Mouse (Mus musculus) limb, embryonic 12.5 days (tissue): ENCODE results near the gene Hrk. TPM values are rescaled to one million over a fixed set of nuclear protein-coding genes. Genes with fewer than 3 reads are reported as not detected.

ENCODE experiments used
- ATAC-seq: fragments of 200-750 bp; cut with Nextera tagmentation; 2 replicates; pipeline ENCODE4 v1.8.0; 2017; ENCODE audit warnings: low read depth, moderate TSS enrichment; ENCODE audit not compliant: insufficient number of reproducible peaks, insufficient read depth, low FRiP score, low TSS enrichment
- H3K27ac ChIP-seq: fragments of 300-500 bp; sonication (generic); 2 replicates; pipeline ENCODE4 v1.5.1; 2016; ENCODE audit warnings: mild to moderate bottlenecking, moderate library complexity
- H3K27me3 ChIP-seq: fragments of 300-500 bp; sonication (generic); 2 replicates; pipeline ENCODE4 v1.6.1; 2016; ENCODE audit warnings: mild to moderate bottlenecking, moderate library complexity
- H3K36me3 ChIP-seq: fragments of 300-500 bp; sonication (generic); 2 replicates; pipeline ENCODE4 v1.6.1; 2016; ENCODE audit warnings: mild to moderate bottlenecking, moderate library complexity
- H3K4me1 ChIP-seq: fragments of 300-500 bp; sonication (generic); replicated peaks from 2 replicates; pipeline ENCODE4 v1.6.1; 2016
- H3K4me2 ChIP-seq: fragments of 300-500 bp; sonication (generic); 2 replicates; pipeline ENCODE4 v1.6.1; 2016; ENCODE audit warnings: mild to moderate bottlenecking, moderate library complexity
- H3K4me3 ChIP-seq: fragments of 300-500 bp; sonication (generic); replicated peaks from 2 replicates; pipeline ENCODE4 v1.5.1; 2016; ENCODE audit warnings: mild to moderate bottlenecking
- H3K9ac ChIP-seq: fragments of 300-500 bp; sonication (generic); replicated peaks from 2 replicates; pipeline ENCODE4 v1.6.1; 2016; ENCODE audit warnings: mild to moderate bottlenecking, moderate library complexity
- H3K9me3 ChIP-seq: fragments of 300-500 bp; sonication (generic); 2 replicates; pipeline ENCODE4 v1.6.1; 2016; ENCODE audit warnings: mild to moderate bottlenecking, moderate library complexity
- WGBS: fragments of 180-500 bp; shearing (Covaris S2); methylation state at CpG from one replicate; pipeline ENCODE4 v1.1.7; 2016; 5-methylcytosine and 5-hydroxymethylcytosine counted together
- polyA plus RNA-seq: library from polyadenylated mRNA; unstranded; fragments of >200 nt; fragmentation: Nextera tagmentation; extraction: Ambion mirVana; gene quantifications from 2 replicates; pipeline ENCODE4 v1.2.1, GENCODE M21; 2016

The Hrk gene
- polyA plus RNA-seq, 1 experiment from 2014 or later: 0.13 TPM

DNA sequence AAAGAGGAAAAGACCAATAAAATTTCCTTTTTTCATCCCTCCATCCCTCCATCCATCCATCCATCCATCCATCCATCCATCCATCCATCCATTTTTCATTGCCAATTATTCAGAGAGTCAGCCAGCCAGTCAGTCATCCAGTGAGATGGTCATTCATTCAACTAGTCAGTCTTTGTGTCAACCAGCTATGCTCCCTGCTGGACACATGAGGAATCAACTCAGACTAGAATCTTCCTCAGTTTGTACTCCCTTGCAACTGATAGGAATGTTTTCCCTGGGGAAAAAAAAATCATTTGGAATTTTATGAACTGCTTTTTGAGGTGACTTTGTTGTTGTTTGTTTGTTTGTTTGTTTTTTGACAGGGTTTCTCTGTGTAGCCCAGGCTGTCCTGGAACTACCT, 1.0 kb downstream of the Hrk start:
- Histone ChIP-seq H3K27ac (no peak overlapping the region), H3K27me3 (peaks cover 96% of the 10 kb centered on the region), H3K4me1 (peaks cover 9% of the 10 kb centered on the region), H3K9ac (no peak overlapping the region), H3K4me2 (no peak overlapping the region), H3K4me3 (no peak overlapping the region), H3K9me3 (no peaks in the 10 kb centered on the region), H3K36me3 (no peaks in the 10 kb centered on the region)
- ATAC-seq: no peak

DNA sequence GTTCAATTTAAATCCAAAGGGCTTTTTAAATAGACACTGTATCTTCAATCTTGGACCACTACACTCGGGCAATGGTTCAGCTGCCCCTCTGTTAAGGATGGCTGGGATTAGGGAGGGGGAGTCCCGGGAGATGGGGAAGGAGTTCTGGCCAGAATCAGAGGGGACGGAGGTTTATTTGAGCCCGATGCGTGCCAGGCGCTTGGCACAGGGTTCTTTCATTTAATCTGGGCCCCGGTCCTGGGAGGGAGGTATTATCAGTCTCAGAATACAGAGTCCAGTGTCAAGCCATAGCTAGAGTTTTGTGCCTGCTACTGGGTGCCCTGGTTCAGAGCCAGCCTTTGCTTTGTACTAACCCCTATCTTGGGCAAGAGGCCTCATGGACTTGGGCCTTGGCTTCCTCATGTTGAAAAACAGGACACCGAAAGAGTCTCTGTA, 3.1 kb downstream of the Hrk start:
- H3K4me1 ChIP-seq: peaks cover 26% of the 10 kb centered on the region
- no peaks in the 10 kb centered on the region for H3K9me3 ChIP-seq
- H3K27ac ChIP-seq: no peak overlapping the region
- ATAC-seq: no peak
- H3K36me3 ChIP-seq: no peaks in the 10 kb centered on the region
- no peak overlapping the region for H3K4me2 ChIP-seq
- no peak overlapping the region for H3K4me3 ChIP-seq
- H3K27me3 ChIP-seq: peaks cover 96% of the 10 kb centered on the region
- no peak overlapping the region for H3K9ac ChIP-seq
- 66% methylated on average over 8 of the region's 8 CpGs for WGBS

DNA sequence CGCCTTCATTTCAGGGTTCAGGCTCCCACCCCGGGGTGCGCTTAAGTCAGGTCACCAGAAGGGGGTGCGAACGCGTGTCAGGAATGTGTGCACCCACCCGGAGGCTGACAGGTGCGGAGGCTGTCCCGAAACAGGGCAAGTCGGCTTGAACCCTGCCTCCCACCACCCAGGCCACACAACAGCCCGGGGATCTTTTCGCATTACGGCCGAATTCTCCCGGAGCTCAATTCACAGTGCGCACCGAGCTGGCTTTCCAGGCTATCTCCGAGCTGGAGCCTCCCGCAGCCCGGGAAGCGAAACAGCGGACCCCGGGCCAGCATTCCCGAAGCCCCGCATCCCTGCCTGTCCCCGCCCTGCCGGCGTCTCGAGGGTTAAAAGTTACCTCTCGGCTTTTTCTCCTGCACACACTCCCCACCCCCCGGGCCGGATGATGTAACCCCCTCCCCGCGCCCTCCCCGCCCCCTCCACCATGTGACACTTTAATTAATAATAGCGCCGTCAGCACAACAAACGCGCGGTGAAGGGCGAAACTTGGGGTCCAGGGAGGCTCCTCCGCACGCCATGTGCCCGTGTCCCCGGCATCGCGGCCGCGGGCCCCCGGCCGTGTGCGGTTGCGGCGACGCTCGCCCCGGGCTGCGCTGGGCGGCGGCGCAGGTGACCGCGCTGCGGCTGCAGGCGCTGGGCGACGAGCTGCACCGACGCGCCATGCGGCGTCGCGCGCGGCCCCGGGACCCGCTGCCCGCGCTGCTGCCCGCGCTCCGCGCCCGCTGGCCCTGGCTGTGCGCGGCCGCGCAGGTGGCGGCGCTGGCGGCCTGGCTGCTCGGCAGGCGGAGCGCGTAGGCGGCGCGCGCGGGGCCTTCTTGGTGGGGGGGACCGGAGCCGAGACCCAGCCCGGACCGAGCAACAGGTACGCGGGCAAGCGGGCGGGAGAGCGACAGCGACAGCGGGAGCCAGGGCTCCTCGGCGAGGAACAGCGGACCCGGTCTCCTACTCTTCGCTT, 5.1 kb downstream of the Hrk start:
- Histone ChIP-seq H3K36me3 (no peaks in the 10 kb centered on the region), H3K27ac (no peak overlapping the region), H3K27me3 (peaks cover 97% of the 10 kb centered on the region), H3K4me2 (peak overlapping the region; percentile 95), H3K4me1 (peaks cover 32% of the 10 kb centered on the region), H3K9me3 (no peaks in the 10 kb centered on the region), H3K4me3 (peak overlapping the region; percentile 50), H3K9ac (peak overlapping the region; percentile 47)
- WGBS: under 1% methylated on average over 104 of the region's 117 CpGs
- 0 out of 2 replicates have a peak, but pooled peaks have one; percentile 40 for ATAC-seq

DNA sequence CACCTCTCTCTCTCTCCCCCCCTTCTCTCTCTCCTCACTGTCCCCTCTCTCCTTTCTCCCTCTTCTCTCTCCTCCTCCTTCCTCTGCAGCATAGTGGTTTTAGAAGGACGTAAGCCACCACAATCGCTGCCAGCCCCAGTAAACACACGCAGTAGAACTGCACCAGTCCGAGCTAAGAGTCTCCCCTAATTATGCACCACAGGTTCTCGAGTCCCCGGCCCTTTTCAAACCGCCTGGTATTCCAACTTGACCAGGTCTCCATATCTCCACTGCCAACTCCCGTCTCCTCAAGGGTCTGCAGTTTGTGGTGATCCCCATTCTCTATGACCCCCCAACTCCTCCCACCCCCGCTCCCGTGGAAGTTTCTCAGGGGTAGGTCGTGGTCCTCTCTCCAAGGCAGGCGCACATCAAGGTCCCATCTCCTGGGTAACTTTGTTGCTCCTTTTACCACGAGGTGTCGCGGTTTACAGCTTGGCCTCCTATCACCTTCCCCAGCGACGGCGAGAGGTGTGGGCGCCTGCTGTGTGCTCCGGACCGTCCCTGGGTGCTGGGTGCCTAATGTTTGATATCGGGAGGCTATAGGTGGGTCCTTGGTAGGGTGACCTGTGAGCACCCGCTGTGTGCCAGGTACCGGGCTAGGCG, 6.6 kb downstream of the Hrk start:
- Histone ChIP-seq H3K9me3 (peaks cover 8% of the 10 kb centered on the region), H3K36me3 (no peaks in the 10 kb centered on the region), H3K4me3 (peak overlapping the region; percentile 35), H3K27ac (no peak overlapping the region), H3K4me1 (peaks cover 36% of the 10 kb centered on the region), H3K27me3 (peaks cover 95% of the 10 kb centered on the region), H3K9ac (peak overlapping the region; percentile 44; the same call in 1 of the 2 replicates), H3K4me2 (peak overlapping the region; percentile 54)
- under 1% methylated on average over 25 of the region's 25 CpGs for WGBS
- no peak for ATAC-seq

DNA sequence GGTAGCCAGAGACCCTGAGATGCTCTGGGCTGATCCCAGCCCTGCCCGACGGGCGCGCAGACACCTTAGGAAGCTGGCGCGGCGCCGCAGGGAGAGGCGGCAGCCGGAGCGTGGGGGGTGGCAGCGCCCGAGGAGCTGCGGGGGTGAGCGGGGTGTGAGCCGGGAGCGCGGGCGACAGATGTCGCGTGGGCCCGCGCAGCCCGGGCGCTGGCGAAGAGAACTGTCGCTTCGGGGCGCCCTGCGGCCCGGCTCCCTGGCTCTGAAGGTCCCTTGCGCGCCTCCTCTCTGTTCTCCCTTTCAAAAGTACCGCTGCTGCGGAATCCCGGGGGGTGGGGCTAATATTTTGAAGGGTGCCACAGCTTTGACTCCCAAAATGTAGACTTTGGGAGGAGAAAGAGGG, 7.2 kb downstream of the Hrk start:
- H3K9ac ChIP-seq: peak overlapping the region; percentile 44
- H3K27me3 ChIP-seq: peaks cover 92% of the 10 kb centered on the region
- peak overlapping the region; percentile 54 for H3K4me2 ChIP-seq
- no peaks in the 10 kb centered on the region for H3K36me3 ChIP-seq
- peaks cover 36% of the 10 kb centered on the region for H3K4me1 ChIP-seq
- H3K4me3 ChIP-seq: peak overlapping the region; percentile 35
- H3K9me3 ChIP-seq: peaks cover 8% of the 10 kb centered on the region
- 1% methylated on average over 29 of the region's 36 CpGs for WGBS
- ATAC-seq: no peak
- no peak overlapping the region for H3K27ac ChIP-seq

DNA sequence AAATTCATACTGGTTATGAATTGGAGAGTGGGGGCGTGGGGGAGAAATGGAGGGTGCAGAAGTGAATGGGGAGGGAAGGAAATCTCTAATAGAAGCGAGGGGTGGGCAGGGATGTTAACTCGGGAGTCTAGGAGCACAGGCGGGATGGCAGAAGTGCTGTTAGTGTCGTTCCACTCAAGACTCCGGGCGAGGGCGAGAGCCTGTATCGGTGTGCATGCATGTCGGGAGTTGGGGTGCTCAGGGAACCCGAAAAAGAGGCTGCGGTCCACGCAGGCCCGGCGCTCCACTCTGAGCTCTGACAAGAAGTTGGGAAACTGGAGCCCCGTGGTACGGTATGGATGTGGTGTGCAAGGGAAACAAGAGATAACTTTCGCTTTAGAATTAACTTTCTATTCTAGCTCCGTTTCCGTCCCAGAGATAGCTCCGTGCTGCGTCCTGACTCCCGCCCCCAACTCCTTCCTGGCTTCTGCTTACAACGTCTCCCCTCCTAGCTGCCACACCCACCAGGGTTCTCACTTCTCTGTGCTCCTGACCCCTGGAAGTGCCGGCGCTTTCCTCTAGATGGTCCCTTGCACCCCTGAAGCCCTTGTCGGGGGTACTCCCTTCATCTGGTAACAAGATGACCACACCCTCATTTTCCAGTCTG, 7.8 kb downstream of the Hrk start:
- no peak overlapping the region for H3K27ac ChIP-seq
- peak overlapping the region; percentile 35 for H3K4me3 ChIP-seq
- H3K4me2 ChIP-seq: peak overlapping the region; percentile 54
- H3K36me3 ChIP-seq: no peaks in the 10 kb centered on the region
- under 1% methylated on average over 27 of the region's 27 CpGs for WGBS
- peaks cover 92% of the 10 kb centered on the region for H3K27me3 ChIP-seq
- ATAC-seq: no peak
- H3K4me1 ChIP-seq: peaks cover 36% of the 10 kb centered on the region
- H3K9ac ChIP-seq: no peak overlapping the region
- H3K9me3 ChIP-seq: peaks cover 8% of the 10 kb centered on the region

DNA sequence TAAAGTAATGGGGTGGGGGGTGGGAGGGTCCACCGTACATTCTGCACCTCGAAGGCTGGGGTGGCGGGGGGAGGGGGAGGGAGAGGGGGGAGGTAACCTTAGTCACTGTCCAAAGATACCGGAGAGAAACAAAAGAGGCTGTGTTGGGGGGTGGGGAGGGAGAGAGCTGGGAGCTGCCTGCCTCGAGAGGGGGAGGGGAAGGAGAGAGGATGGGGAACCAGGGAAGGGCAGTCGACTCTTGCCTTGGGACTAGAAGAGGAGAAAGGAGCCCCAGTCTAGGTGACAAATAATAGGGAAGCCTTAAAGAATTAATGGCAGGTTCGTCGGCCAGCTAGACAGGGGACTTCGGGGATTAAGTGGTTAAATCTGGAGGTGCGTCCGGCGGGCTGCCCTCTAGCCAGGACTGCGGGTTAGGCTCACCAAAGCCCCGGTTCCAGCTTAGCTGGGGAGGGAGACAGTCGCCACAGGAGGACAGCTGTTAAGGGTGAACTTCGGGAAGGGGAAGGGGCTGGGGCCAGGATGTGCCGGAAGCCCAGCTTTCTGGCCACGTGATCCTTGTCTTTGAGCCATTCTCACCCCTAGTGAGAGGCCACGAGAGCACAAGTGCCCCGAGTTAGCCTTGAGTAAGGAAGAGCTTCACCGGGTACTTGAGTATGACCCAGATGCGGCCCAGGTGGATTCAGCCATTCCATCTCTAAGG, 10.0 kb downstream of the Hrk start:
- Histone ChIP-seq H3K9ac (no peak overlapping the region), H3K27ac (no peak overlapping the region), H3K4me1 (peaks cover 31% of the 10 kb centered on the region), H3K27me3 (peaks cover 84% of the 10 kb centered on the region), H3K36me3 (no peaks in the 10 kb centered on the region), H3K9me3 (peaks cover 8% of the 10 kb centered on the region), H3K4me2 (peak overlapping the region; percentile 56), H3K4me3 (peak overlapping the region; percentile 30)
- WGBS: under 1% methylated on average over 22 of the region's 22 CpGs
- ATAC-seq: no peak

DNA sequence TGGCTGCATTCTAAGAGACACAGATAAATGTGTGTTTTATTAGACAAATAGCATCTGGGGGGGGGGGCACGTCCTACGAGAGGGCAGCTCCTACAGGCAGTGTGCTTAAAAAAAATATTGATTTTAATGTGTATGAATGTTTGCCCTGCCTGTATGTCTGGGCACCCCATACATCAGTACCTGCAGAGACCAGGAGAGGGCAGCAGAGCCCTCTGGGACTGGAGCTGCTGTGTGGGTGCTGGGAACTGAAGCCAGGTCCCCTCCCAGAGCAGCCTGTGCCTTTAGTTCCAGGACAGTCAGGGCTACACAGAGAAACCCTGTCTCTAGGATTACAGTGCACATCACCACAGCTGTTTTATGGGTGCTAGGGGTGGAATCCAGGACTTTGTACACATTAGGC, 10.7 kb downstream of the Hrk start:
- peak overlapping the region; percentile 56 for H3K4me2 ChIP-seq
- H3K9me3 ChIP-seq: peaks cover 8% of the 10 kb centered on the region
- H3K4me3 ChIP-seq: peak overlapping the region; percentile 30; the same call in 1 of the 2 replicates
- H3K4me1 ChIP-seq: peaks cover 27% of the 10 kb centered on the region; the same call in 1 of the 2 replicates
- H3K9ac ChIP-seq: no peak overlapping the region
- no peak for ATAC-seq
- WGBS: 19% methylated on average over 2 of the region's 2 CpGs
- no peak overlapping the region for H3K27ac ChIP-seq
- peaks cover 84% of the 10 kb centered on the region for H3K27me3 ChIP-seq
- no peaks in the 10 kb centered on the region for H3K36me3 ChIP-seq

DNA sequence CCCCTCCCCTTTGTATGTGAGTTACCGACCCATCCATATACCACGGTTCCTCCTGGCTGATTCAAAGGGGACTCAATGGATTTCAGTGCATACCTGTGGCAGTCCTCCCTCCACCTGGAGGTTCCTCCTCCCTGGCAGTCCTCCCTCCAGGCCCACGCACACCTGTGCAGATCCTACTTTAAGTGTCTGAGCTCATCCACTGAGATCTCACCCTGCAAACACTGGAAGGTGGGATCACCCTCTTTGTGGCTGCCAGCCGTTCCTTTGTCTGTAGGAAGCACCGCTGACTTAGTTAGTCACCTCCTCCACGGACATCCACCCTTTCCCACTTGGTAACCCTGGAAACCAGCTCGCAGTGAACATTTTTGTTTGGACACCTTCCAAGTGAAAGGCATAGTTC, 13.2 kb downstream of the Hrk start:
- Histone ChIP-seq H3K4me2 (no peak overlapping the region), H3K36me3 (no peaks in the 10 kb centered on the region), H3K27me3 (peaks cover 67% of the 10 kb centered on the region), H3K4me3 (no peak overlapping the region), H3K9me3 (peaks cover 8% of the 10 kb centered on the region), H3K27ac (no peak overlapping the region), H3K9ac (no peak overlapping the region), H3K4me1 (peaks cover 10% of the 10 kb centered on the region; the same call in 1 of the 2 replicates)
- ATAC-seq: no peak
- WGBS: 81% methylated on average over 7 of the region's 7 CpGs

DNA sequence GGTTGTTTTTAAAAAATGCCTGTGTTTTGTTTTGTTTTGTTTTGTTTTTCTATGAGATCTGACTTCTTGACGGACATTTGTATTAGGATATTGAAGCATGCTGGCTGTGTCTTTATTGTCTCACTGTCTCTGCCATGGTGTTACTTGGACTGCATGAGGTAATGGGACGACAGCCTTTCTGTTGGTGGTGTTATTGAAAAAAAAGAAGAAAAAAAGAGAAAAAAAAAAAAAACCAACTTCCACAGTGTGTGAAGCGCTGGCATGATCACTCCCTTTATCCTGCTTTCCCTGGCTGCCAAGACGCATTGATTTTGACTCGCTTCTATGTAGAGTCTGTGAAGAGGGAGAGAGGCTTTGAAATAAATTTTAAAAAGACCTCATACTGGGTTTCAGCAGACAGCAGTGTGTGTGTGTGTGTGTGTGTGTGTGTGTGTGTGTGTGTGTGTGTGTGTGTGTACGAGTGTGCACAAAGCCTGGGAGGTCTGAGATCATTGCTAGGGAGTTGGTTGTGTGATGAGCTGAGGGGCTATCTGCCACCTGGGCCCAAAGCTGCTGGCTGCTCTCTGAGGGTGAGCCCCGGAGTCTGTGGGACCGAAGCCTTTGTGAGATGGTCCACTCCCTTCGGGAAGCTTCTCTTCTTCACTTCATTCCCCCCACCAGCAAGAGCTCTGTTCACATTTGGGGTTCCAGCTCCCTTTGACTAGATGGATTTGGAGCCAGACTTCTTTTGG, 22.6 kb downstream of the Hrk start:
- Histone ChIP-seq H3K27ac (no peak overlapping the region), H3K4me3 (no peak overlapping the region), H3K27me3 (peaks cover 19% of the 10 kb centered on the region; the same call in 1 of the 2 replicates), H3K4me2 (no peak overlapping the region), H3K9ac (no peak overlapping the region), H3K9me3 (no peaks in the 10 kb centered on the region), H3K36me3 (no peaks in the 10 kb centered on the region), H3K4me1 (peaks cover 23% of the 10 kb centered on the region; the same call in 1 of the 2 replicates)
- WGBS: 81% methylated on average over 9 of the region's 9 CpGs
- no peak for ATAC-seq
